ENCODE assay signal across 9 mouse cellular contexts in genomic region chr14:58034567-58034966, GRCm38 (mm10). TPM values are rescaled to one million over a fixed set of nuclear protein-coding genes. Genes with fewer than 3 reads are reported as not detected.
DNase-seq lines count a peak whose midpoint lies in the region; ATAC-seq and TF ChIP-seq lines count a peak whose summit lies in the region.
"Had no signal": no experiment of that assay in that cellular context is flagged by ENCODE, and none has a peak within 500 bp of the region (broad histone marks: within the 10 kb centered on the region; RNA-seq: fewer than 3 reads in every experiment).

No protein-coding gene starts in this region.

- H3K27me3 ChIP-seq in heart, embryonic 12.5 days (replicated peaks) = no peaks in the 10 kb centered on the region
- no peaks in the 10 kb centered on the region for H3K27me3 ChIP-seq in cerebellum, adult 2 months (ENCODE audit: control insufficient read depth, insufficient read depth, low read length)
- H3K27me3 ChIP-seq: liver, embryonic 15.5 days had no signal

- no peaks in the 10 kb centered on the region for H3K36me3 ChIP-seq in heart, embryonic 12.5 days
- H3K36me3 ChIP-seq: liver, embryonic 15.5 days had no signal

- WGBS in heart, embryonic 12.5 days = 11% methylated on average over 8 of the region's 8 CpGs
- WGBS in cerebellum, adult 2 months = 4% methylated on average over 8 of the region's 8 CpGs

- H3K27ac ChIP-seq in heart, embryonic 12.5 days (ENCODE audit: poor library complexity, severe bottlenecking) = no peak overlapping the region
- H3K27ac ChIP-seq in cerebellum, adult 2 months (ENCODE audit: insufficient read depth, low read length) = no peak overlapping the region
- H3K27ac ChIP-seq: liver, embryonic 15.5 days had no signal

- no peaks in the 10 kb centered on the region for H3K9me3 ChIP-seq in heart, embryonic 12.5 days (replicated peaks)
- H3K9me3 ChIP-seq: liver, embryonic 15.5 days had no signal

- H3K4me3 ChIP-seq in heart, embryonic 12.5 days = no peak overlapping the region
- H3K4me3 ChIP-seq in cerebellum, adult 2 months (replicated peaks; ENCODE audit: insufficient read depth, low read depth, low read length) = peak overlapping the region; percentile 36
- H3K4me3 ChIP-seq: liver, embryonic 15.5 days had no signal

- TF ChIP-seq POLR2A in cerebellum, adult 2 months (IDR thresholded peaks at IDR 0.05; ENCODE audit: borderline replicate concordance, insufficient read depth, low read length) = no peak

- no peak overlapping the region for H3K9ac ChIP-seq in heart, embryonic 12.5 days
- H3K9ac ChIP-seq: liver, embryonic 15.5 days had no signal

- H3K4me2 ChIP-seq in heart, embryonic 12.5 days = no peak overlapping the region
- H3K4me2 ChIP-seq: liver, embryonic 15.5 days had no signal

- peak; percentile 63 to 82 for DNase-seq in heart, postnatal 10 days
- peak; percentile 23 for DNase-seq in ES-CJ7 (ENCODE audit: low read depth, low spot score)
- DNase-seq in cerebellum, adult 2 months = peak; percentile 57 to 74
- peak; percentile 14 to 71 for DNase-seq in frontal cortex, postnatal 14 days (ENCODE audit: low spot score in 2 of 2)
- peak; percentile 21 to 77 for DNase-seq in layer of hippocampus, adult 8-10 months (ENCODE audit: low spot score in 2 of 2)
- DNase-seq in lung, postnatal 36 days = peak; percentile 73
- peak; percentile 34 for DNase-seq in thymus, postnatal 14 days

- intact Hi-C loops in heart, postnatal 10 days (cut with DNase I) = loop anchor here (2.0 to 10.0 kb wide), 4 partner anchors 570 to 1080 kb away; no protein-coding TSS in a partner anchor

- no peaks in the 10 kb centered on the region for H3K4me1 ChIP-seq in heart, embryonic 12.5 days (replicated peaks)
- no peaks in the 10 kb centered on the region for H3K4me1 ChIP-seq in cerebellum, adult 2 months (ENCODE audit: control insufficient read depth, insufficient read depth, low read length)
- H3K4me1 ChIP-seq: liver, embryonic 15.5 days had no signal

- no peak for ATAC-seq in heart, embryonic 12.5 days (ENCODE audit: insufficient number of reproducible peaks, low FRiP score)

- TF ChIP-seq CTCF in cerebellum, adult 2 months (IDR thresholded peaks at IDR 0.05; ENCODE audit: borderline replicate concordance, insufficient read depth, low read depth, low read length) = peak; percentile 28; the same call in 1 of the 2 replicates

RNA-seq across cellular contexts. Expression of gene Micu2, which starts 35.5 kb away (rescaled TPM):
- total RNA-seq in heart, postnatal 10 days (2021) = 10 to 100 TPM; 73.3 to 78.7 TPM
- 103 and 106 TPM in 2 replicates for polyA plus RNA-seq in heart, embryonic 12.5 days (2016; fragmentation: Nextera tagmentation; extraction: Ambion mirVana)
- 19.8 and 21.3 TPM in 2 replicates for polyA plus RNA-seq in cerebellum, adult 2 months (2012; rRNA removed)
- total RNA-seq in layer of hippocampus, adult 8-10 months (2022) = 10 to 100 TPM; 20.2 to 25.7 (median 22.5) TPM

RNA-seq across cellular contexts. Expression of gene Fgf9, which starts 35.8 kb away (rescaled TPM):
- total RNA-seq in heart, postnatal 10 days (2021) = 10 to 100 TPM in 1 of 2 experiments, 1 to 10 TPM in 1; 5.2 to 11.0 TPM
- 8.5 and 10.3 TPM in 2 replicates for polyA plus RNA-seq in heart, embryonic 12.5 days (2016; fragmentation: Nextera tagmentation; extraction: Ambion mirVana)
- polyA plus RNA-seq in cerebellum, adult 2 months (2012; rRNA removed) = 41.3 and 42.1 TPM in 2 replicates
- 10 to 100 TPM; 14.8 to 17.0 (median 16.2) TPM for total RNA-seq in layer of hippocampus, adult 8-10 months (2022)

Comparison
In these comparisons a context has a peak if more than half of its experiments do, and no peak if none do; other contexts are left out.
1. DNase-seq: peak in every context shown above with its lines; median percentile 73 in lung, postnatal 36 days; 72 in heart, postnatal 10 days; 66 in cerebellum, adult 2 months; 49 in layer of hippocampus, adult 8-10 months; 42 in frontal cortex, postnatal 14 days; 34 in thymus, postnatal 14 days; 23 in ES-CJ7.